Mouse (Mus musculus) cerebellum, adult 2 months (tissue): ENCODE data around the gene Rab21.

Source experiments
- CTCF ChIP-seq: fragments of 200-500 bp; IDR thresholded peaks from 2 replicates; pipeline ENCODE4 v1.5.1; 2011; ENCODE audit warnings: low read depth, mild to moderate bottlenecking, control low read depth, low read length, moderate library complexity, borderline replicate concordance; ENCODE audit not compliant: insufficient read depth
- POLR2A ChIP-seq: fragments of 200-500 bp; IDR thresholded peaks from 2 replicates; pipeline ENCODE4 v1.6.1; 2011; ENCODE audit warnings: low read length, control low read depth, borderline replicate concordance; ENCODE audit not compliant: insufficient read depth

DNA sequence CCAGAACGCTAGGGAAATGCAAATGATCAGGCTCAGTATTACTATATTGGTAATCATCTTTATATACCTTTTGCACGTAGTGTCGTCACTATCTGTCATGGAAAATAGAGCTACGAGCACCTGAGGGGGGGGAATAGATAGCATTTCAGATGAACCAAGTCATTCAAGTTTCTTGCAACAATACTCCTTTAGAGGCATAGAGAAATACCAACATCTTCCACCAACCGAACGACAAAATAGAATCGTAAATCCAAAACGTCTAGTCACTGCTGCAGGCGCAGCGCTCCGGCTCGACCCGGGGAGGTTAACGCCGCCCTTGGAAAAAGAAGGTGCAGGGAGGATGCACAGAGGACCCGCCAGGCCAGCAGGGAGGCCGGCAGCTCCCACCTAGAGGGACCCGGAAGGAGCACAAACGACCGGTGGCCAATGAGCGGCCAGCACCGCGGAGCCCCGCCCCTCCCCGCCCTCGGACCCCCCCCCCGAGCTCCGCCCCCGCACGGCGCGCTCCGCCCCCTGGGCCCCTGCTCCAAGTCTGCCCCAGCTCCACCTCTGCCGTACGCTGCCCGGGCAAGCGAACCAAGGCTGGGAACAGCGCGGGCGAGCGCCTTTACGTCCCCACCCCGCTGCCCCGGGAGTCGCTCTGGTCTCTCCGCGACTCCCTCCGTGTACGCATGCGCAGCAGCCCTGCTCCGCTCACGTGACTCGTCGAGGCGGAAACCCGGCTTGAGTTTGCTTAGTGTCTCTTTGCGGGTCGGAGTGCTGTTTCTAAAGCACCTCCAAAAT lies 46.6 kb upstream of the Rab21 start, which contains the start of gene Tmem19:
- TF ChIP-seq POLR2A (peak; percentile 86), CTCF (no peak)
